Mouse (Mus musculus): Measurements from ENCODE around the gene Taf11.

Taf11 gene

DNA sequence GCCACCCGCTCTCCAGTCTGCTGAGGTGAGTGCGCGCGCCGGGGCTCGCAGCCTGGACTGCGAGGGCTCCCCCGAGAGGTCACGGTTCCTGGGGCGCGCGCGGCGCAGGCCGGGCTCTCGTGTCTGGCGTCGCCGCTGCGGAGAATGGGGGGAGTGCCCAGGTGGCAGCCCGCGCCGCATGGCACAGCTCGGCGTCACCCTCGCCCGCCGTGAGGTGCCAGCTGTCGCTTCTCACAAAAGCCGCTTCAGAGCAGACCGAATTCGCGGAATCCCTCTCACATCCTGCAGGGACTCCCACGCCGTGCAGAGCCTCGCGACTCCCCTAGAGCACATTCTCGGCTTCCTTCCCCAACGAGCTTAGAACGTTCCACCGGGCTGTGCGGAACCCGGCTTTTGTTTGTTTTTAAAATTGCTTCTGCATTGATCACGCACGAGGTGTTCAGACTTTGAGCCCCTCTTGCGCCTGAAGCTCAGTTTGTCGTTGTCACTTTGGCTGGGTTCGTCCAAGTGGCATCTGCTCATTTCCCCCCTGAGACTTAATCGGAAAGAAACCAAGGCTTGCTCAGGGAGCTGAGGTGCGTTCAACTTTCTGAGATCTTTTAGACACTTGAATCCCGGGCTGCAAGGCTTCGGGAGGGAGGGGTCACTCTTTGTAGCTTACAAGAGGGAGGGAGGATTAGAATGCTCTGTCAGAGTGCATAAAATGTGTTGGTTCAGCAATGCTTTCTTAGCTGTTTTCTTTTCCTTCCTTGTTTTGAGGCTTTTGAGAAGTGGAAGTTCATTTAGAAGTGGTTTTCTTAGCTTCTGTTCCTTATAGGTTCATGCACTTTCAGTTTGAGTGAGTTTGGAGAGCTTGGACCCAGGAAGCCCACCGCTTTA, at the start of gene Taf11:
Gene Taf11 (minus strand): TSS at position 223 of the 879 bp plus-strand sequence.
- DNase-seq (ENCODE audit: low read depth, low spot score), result peak; percentile 6

DNA sequence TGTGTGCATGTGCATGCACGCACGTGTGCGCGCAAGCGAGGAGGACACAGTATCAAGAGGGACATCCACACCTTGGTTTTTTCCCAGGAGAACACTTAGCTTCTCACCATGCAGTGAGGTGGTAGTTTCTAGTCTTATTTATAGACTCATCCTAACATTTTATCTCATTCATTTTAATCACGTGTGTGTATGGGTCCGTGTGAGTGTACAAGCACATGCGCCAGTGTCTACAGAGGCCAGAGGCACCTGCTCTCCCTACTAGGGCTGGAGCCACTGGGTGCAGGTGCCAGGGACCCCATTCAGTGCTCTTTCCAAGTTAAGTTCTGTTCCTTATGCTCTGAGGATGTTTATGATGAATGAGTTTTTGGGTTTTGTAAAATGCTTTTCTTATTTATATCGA, 48.0 kb upstream of the Taf11 start:
- no peak for DNase-seq (ENCODE audit: low read depth, low spot score)

DNA sequence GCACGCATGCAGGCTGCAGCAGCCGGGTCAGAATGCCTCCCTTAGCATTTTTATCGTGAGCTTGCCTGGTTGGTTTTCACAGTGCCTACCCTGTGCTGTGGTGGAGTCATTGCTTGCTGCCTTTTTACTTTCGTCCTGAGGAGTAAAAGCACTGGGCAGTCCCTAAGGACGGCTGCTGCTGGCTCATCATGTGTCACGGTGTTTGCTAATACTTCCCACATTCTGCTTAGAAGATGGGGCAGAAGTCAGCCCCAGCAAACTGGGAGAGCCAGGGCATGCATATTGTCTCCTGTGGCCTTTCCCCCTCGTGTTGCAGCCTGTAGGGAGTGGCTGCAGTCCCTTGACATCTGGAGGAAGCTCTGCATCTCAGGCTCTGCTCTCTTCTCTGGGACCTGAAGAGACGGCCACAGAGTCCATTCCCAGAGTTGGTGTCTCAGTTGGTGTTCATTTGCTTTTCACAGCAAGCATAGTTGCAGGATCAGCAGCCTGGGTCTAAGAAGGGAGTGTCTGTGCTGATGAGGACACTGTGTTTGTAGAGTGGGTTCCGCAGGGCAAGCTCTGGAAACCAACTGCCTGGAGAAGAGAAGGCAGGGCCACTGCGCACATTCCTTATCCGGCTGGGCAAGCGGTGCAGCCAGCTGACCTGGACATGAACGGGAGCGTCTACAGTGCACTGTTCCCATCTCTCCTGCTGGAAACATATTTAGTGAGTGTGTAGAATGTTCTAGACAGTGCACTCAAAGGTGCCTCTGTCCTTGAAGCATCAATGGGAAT, 45.2 kb upstream of the Taf11 start:
- no peak for DNase-seq (ENCODE audit: low read depth, low spot score)

DNA sequence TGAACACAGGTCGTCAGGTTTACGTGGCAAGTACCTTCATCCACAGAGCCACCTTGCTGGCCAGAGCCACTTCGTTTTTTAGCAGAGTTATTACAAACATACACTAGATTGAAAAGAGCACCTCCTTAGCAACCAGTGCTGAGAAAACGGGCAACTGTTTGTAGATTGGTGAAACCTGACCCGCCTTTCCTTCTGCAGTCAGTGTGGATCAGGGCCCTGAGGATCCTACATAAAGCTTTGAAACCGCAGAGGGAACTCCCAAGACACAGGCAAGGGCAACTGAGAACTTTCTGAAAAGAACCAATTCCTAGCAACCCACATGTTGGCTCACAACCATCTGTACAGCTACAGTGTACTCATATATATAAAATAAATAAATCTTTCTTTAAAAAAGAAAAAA, 43.5 kb upstream of the Taf11 start:
- no peak for DNase-seq (ENCODE audit: low read depth, low spot score)

DNA sequence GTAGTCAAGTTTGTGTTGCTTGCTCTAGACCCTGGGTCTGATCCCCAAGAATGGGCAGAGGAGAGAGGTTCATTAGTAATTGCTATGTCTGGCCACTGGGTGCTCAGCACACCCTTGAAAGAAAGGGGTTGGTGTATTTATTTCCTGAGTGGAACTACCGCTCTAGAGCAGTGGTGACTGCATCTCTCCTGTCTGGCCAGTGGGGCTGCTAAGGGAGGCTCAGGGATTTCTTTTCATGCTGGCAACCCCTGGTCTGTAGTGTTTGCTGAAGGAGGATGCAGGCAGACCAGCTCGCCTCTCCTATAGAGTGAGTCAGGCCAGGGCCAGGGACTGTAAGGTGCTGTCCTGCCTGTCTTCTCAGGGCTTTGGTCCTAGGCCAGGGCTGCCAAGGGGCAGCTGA, 37.5 kb upstream of the Taf11 start:
- DNase-seq (ENCODE audit: low read depth, low spot score), result no peak

DNA sequence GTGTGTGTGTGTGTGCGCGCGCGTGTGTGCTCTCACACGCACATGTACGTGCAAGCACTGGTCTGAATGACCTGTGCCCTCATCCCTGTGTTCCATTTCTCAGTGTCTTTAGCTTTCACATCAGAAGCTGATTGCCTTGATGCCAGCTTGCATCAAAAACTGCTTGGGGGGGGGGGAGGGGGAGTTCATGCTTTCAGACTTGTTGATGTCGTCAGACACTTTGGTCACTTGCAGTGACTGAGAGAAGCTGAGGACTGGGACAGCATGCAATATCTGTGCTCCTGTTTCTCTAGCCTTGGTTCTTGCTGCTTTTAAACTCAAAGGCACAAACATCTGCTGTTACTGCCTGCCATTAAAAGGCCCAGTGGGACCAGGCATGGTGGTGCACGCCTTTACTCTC, 36.7 kb upstream of the Taf11 start:
- DNase-seq (ENCODE audit: low read depth, low spot score), result no peak

DNA sequence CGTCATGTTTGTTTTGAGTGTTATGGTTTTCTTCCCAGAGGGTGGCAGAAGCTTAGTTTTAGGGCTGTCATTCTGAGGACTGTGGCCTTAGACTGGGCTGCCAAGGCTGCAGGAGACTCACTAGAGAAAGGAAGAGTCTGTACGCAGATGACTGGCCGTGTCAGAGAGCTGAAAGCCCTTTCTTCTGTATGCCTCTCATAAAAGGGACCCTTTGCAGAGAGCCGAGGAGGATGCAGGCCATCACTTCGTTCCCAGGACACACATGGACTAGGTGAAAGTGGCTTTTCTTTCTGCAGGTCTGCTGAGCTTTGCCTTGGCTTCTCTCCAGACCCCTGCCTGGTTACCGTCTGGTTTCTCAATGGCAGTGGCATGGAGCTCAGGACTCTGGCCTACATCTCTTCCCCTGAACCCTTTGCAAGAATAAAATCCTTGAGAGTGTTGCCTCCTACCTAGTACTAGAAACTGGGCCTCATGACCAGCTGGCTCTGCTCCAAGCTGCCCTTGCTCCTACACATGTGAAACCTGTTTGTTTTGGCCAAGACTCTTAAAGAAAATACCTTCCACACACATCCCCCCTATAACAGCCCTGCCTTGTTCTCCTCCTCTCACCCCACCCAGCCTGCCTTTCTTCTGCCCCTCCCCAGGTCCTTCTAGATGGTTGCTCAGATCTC, 36.0 kb upstream of the Taf11 start:
- no peak for DNase-seq (ENCODE audit: low read depth, low spot score)

DNA sequence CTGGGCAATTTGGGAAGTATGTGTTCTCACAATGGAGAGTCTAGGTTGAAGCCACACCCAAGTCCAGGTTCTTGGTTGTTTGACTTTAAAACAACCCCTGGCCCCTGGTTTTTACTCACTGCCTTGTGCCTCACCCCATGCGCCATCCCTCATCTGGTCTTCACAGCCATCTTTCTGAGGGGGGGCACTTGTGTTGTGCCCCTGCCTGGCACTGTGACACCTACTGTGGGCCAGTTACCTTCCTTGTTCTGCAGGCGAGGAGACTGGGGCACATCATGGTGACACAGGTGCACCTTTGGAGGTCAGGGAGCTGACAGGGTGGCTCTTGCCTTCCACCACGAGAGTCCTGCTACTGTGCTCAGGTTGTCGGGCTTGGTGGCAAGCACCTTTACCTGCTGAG, 32.5 kb upstream of the Taf11 start:
- DNase-seq (ENCODE audit: low read depth, low spot score), result no peak

DNA sequence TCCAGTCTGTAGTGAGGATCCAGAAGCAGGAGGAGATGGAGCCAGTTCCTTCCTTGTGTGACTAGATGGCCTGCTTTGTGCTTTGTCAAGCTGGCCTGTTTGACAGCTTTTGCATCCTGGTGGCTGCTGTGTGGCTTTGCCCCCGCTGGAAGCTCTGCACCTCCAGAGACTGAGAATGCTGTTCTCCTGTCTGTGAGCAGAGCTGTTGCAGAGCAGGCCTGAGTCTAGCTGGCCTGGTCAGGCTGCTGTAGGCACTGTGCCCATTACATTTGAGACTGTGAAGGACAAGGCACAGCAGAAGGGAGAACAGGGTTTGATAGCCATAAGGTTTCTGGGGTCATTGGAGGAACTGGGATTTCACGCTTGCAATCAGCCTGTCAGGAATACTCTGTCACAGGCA, 32.1 kb upstream of the Taf11 start:
- no peak for DNase-seq (ENCODE audit: low read depth, low spot score)

DNA sequence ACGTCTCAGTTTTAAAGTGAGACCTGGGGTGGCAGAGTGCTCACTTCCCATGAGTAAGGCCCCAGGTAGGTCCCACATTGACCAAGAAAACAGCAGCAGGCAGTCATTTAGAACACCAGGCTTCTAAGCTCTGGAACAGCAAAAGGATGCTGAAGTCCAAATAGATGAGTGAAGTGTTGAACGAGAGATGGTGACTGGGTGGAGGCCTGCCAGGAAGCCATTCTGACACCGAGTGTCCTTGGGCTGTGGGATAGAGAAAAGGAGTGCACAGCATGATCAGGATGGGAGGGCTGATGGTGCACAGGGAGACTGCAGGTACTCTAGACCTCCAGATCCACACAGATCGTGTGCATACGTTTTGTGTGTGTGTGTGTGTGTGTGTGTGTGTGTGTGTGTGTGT, 31.5 kb upstream of the Taf11 start:
- no peak for DNase-seq (ENCODE audit: low read depth, low spot score)

DNA sequence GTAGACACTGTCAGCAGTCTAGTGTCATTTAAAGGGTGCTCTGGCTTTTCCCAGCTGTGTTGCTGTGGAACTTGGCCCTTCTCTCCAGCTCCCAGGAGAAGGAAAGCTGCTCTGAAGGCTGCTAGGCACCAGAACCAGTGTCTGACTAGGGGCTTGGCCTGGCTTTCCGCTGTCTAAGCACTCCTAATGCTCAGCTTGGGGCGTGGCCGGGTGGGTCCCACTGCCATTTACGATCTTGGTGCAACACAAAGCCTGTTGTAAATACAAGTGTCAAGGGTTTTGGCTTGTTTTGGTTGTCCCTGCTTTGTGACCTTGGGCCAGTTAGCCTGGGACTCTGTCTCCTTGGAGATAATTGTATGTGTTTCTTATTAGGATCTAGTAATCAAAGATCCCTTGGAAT, 30.7 kb upstream of the Taf11 start:
- no peak for DNase-seq (ENCODE audit: low read depth, low spot score)

DNA sequence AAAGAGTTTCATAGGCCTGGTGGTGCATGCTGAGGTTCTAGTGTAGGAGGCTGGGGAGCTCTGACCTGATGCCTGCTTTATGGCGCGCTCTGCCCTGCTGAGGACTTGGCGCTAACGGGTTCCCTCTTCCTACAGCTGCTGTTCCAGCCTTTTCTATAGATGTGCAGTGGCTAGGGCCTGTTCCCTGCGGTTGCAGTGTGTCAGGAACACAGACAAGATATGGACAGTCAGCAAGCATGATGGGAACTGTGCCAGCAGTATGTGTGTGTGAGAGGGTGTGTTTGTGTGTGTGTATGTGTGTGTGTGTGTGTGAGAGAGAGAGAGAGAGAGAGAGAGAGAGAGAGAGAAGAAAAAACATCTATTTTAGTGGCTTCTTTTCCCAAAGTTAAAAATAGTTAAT, 29.4 kb upstream of the Taf11 start:
- DNase-seq (ENCODE audit: low read depth, low spot score), result no peak

DNA sequence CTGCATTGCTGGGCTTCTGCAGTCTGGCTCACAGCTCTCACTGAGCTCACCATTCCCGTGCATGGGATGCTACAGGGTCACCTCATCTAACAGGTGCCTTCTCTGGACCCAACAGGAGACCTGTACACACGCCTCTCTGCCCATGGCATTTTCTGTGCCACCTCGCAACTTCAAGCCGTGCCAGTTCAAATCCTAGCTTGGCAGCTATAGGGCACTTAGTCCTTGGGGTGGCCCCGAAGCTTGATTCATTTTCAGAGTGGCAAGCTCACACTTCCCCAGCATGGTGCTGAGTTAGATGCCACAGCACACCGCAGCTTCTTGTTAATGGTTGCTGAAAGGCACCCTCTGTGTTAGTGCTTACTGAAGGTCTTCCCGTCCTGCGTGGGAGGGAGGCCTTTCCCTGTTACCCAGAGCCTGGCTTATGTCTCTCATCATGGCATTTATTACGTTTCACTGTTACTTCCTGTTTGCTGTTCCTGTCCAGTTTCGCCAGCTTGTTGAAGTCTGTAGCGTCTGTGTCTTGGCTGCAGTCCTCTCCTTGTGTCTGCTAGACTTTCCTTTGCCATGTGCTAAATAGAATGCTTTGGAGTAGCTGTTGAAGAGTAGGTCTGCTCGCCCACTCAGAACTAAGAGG, 28.6 kb upstream of the Taf11 start:
- no peak for DNase-seq (ENCODE audit: low read depth, low spot score)

DNA sequence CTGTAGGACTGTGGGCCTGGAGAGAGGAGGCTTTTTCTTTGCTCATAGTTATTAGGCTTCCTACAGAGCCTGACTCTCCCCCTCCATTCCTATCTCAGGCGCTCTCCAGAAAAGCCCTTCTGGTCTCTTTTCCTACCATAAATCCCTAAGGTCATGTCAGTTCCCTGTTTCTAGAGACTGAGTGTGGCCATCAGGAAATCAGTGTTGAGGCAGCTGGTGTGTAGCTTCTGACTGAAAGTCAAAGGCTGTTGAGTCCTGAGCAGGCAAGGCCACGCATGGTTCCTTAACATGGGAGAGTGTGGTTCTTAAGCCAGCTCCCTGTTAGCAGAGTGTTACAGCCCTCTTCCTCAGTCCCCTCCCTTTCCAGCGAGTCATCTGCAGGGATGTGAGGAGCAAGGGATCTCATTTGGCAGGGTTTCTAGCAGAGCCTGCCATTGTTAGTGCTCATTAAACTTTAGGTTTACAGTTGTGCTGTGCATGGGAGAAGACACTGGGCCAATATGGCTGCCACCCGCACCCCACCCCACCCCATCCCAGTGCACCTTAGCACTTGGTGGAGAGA, 27.5 kb upstream of the Taf11 start:
- no peak for DNase-seq (ENCODE audit: low read depth, low spot score)

DNA sequence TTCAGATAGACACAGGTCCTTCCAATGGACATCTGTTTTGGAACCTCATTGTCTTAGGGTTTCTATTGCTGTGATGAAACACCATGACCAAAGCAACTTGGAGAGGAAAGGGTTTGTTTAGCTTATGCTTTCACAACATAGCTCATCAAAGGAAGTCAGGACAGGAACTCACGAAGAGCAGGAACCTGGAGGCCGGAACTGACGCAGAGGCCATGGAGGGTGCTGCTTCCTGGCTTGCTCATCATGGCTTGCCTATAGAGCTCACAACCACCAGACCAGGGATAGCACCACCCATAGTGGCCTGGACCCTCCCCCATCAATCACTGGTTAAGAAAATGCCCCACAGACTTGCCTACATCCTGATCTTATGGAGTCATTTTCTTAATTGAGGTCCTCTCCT, 25.4 kb upstream of the Taf11 start:
- no peak for DNase-seq (ENCODE audit: low read depth, low spot score)

DNA sequence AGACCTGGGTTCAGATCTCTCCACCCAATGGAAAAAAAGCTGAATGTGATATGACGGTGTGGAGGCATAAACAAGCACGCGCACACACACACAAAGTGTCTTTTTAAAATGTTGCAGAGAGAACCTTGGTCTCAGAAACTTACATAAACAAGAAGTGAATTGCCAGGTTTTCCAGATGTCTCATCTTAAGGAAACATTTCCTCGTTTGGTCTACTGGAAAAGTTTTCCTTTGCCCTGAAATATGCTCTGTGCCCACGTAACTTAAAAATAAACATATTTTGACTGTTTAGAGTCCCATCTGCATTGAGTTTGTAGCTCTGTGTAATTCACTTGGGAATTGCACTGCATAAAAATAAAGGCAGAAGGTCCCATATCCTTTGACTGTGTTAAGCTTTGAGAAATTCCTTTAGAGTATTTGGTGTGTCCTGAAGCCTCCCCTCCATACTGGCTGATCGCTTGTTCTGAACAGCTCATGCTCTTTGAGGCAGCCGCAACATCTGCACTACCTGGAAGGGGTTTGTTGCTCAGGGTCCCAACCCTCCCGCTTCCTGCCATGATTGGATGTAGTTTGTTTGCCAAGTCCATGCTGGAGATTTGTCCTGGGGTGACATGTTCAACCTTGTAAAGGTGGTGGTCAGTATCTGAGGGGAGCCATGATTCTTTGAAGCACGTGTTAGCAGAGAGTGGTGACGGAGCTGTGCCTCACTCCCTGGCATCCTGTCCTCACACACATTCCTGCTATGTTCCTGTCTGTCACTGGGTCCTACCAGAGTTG, 24.7 kb upstream of the Taf11 start:
- no peak for DNase-seq (ENCODE audit: low read depth, low spot score)

DNA sequence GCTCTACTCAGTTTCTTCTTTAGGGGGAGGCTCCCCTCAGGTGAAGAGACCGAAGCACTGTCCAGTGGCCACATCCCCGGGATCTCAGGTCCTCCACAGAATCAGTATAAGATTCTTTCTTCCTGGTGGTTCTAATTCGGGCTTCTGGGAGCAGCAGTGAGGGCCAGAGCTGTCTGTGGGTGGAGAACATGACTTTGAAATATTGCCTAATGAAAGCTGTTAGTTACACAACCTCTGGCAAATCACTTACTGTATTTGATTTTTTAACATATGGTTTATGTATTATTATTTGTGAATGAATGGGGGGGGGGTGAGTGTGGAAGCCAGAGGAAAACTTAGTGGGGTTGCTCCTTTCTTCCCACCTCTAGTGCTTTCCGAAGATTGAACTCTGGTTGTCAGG, 22.2 kb upstream of the Taf11 start:
- DNase-seq (ENCODE audit: low read depth, low spot score), result no peak

DNA sequence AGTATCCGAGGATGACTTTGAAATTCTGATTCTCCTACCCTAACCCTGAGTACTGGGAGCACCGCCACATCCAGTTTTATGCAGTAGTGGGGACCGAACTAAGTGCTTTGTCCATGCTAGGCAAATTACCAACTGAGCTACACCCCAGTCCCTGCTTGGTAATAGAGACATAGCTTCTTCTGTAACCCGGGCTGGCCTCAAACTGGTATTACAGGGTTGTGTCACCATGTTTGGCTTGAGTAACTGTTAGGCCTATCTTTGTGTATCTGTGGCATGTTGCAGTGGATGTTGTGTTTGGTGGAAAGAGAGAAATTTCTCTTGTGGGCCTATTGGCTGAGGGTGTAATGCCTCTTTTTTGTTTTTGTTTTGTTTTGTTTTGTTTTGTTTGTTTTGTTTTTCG, 20.6 kb upstream of the Taf11 start:
- DNase-seq (ENCODE audit: low read depth, low spot score), result no peak

DNA sequence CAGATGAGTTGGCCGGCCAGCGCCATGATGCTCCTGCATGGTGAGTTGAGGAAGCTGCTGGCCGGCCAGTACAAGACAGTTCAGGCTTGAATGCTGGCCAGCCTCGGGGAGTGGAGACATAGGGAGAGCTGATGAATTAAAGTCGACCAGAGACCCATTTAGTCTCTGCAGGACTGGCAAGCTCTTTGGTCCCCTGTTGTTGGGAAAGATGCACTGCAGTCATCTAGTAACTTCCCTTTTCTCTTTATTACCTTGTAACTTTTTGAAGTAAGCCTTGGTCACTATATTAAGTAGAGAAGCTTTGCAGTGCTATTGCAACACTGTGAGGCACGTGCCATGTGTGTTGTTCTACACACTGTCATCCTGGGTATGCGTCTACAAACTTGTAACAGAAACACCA, 15.9 kb upstream of the Taf11 start:
- DNase-seq (ENCODE audit: low read depth, low spot score), result no peak

DNA sequence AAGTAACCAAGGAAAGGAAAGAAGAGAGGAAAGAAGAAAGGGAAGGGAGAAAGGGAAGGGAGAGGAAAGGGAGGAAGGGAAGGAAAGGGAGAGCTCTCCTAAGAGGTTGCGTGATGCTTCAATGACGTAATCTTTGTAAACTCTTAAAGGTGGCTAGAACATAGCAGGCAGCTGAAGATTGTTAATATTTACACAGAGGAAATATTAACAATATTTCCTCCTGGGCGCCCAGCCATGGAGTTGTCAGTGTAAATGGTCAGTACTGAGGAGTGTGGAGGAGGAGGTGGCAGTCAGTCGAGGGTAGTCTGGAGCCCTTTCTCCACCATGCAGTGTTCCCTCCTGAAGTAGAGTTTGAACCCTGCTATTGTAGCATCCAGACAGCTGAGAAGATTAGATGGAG, 15.4 kb upstream of the Taf11 start:
- no peak for DNase-seq (ENCODE audit: low read depth, low spot score)

DNA sequence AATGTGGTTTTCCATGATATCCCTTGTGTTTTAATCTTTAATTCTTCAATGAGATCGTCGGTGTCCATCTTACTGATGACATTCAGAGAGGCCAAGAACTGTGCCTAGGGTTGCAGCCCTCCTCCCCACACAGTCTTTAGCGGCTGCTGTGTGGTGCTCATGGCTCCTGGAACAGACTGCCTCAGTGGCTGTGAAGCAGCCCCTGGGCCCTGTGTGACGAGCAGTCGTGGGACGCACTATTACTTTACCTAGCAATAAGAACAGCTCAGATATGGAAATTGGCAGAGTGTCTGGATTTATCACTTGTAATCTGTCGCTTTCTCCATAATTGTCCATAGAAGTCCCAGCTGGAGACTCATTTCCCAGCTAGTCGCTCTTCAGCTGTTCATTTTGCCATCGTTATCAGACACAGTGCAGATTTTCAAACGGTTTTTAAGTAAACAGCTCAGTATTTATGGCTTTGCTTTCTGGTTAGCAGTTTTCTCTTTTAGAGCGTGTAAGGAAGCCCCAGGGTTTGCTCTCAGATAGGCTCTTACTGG, 12.6 kb upstream of the Taf11 start:
- no peak for DNase-seq (ENCODE audit: low read depth, low spot score)
